Mouse (Mus musculus): ENCODE measurements around the gene Tubg1. TPM values are rescaled to one million over a fixed set of nuclear protein-coding genes. Genes with fewer than 3 reads are reported as not detected.

Tubg1 gene
- total and polyA plus RNA-seq, 2 experiments from 2014 or later: 52.6 to 64.6 TPM

- TF ChIP-seq CTCF (IDR thresholded peaks at IDR 0.05): no peak
- no peak overlapping the region for H3K27ac ChIP-seq (ENCODE audit: low read depth, low read length)
- ATAC-seq (ENCODE audit: low FRiP score): no peak
- 55% methylated on average over 18 of the region's 18 CpGs for WGBS
- no peak overlapping the region for H3K4me2 ChIP-seq (ENCODE audit: low read depth, low read length, poor library complexity, severe bottlenecking)
- H3K9ac ChIP-seq (replicated peaks; ENCODE audit: low read length, poor library complexity, severe bottlenecking): no peak overlapping the region
- H3K36me3 ChIP-seq (ENCODE audit: insufficient read depth, low read length): peaks cover 9% of the 10 kb centered on the region
- H3K27me3 ChIP-seq (ENCODE audit: insufficient read depth, low read length): no peaks in the 10 kb centered on the region
- no peak for DNase-seq (ENCODE audit: low spot score)
- no peak overlapping the region for H3K4me3 ChIP-seq (ENCODE audit: low read depth, low read length)
- no peaks in the 10 kb centered on the region for H3K9me3 ChIP-seq (ENCODE audit: low read length)
- H3K4me1 ChIP-seq (ENCODE audit: insufficient read depth, low read length): no peaks in the 10 kb centered on the region
Measured at GRCm38 (mm10) chr11:101130056-101130756, 10.5 kb downstream of the Tubg1 start.

- WGBS: 91% methylated on average over 2 of the region's 2 CpGs
- Histone ChIP-seq H3K36me3 (ENCODE audit: insufficient read depth, low read length) (peaks cover 5% of the 10 kb centered on the region), H3K27ac (ENCODE audit: low read depth, low read length) (no peak overlapping the region), H3K4me2 (ENCODE audit: low read depth, low read length, poor library complexity, severe bottlenecking) (no peak overlapping the region), H3K4me1 (ENCODE audit: insufficient read depth, low read length) (no peaks in the 10 kb centered on the region), H3K9ac (replicated peaks; ENCODE audit: low read length, poor library complexity, severe bottlenecking) (no peak overlapping the region), H3K27me3 (ENCODE audit: insufficient read depth, low read length) (no peaks in the 10 kb centered on the region), H3K4me3 (ENCODE audit: low read depth, low read length) (no peak overlapping the region), H3K9me3 (ENCODE audit: low read length) (no peaks in the 10 kb centered on the region)
- ATAC-seq (ENCODE audit: low FRiP score) (no peak), DNase-seq (ENCODE audit: low spot score) (no peak)
- TF ChIP-seq CTCF (IDR thresholded peaks at IDR 0.05): no peak
Measured at GRCm38 (mm10) chr11:101131187-101131586, 11.4 kb downstream of the Tubg1 start.

GRCm38 (mm10) chr11:101131701-101132100 is 12.0 kb downstream of the Tubg1 start:
- no peaks in the 10 kb centered on the region; the same call in 1 of the 2 replicates for H3K36me3 ChIP-seq (ENCODE audit: insufficient read depth, low read length)
- H3K9me3 ChIP-seq (ENCODE audit: low read length): no peaks in the 10 kb centered on the region
- WGBS: 87% methylated on average over 6 of the region's 6 CpGs
- TF ChIP-seq CTCF (IDR thresholded peaks at IDR 0.05): peak; percentile 57
- ATAC-seq (ENCODE audit: low FRiP score): no peak
- H3K4me2 ChIP-seq (ENCODE audit: low read depth, low read length, poor library complexity, severe bottlenecking): no peak overlapping the region
- no peak overlapping the region for H3K4me3 ChIP-seq (ENCODE audit: low read depth, low read length)
- DNase-seq (ENCODE audit: low spot score): peak; percentile 62
- no peak overlapping the region for H3K9ac ChIP-seq (replicated peaks; ENCODE audit: low read length, poor library complexity, severe bottlenecking)
- no peak overlapping the region for H3K27ac ChIP-seq (ENCODE audit: low read depth, low read length)
- no peaks in the 10 kb centered on the region for H3K4me1 ChIP-seq (ENCODE audit: insufficient read depth, low read length)
- no peaks in the 10 kb centered on the region for H3K27me3 ChIP-seq (ENCODE audit: insufficient read depth, low read length)

GRCm38 (mm10) chr11:101133037-101133436 is 13.3 kb downstream of the Tubg1 start:
- no peak for TF ChIP-seq CTCF (IDR thresholded peaks at IDR 0.05)

GRCm38 (mm10) chr11:101134217-101134865 is 14.6 kb downstream of the Tubg1 start:
- TF ChIP-seq CTCF (IDR thresholded peaks at IDR 0.05): no peak
- Histone ChIP-seq H3K9me3 (ENCODE audit: low read length) (no peaks in the 10 kb centered on the region), H3K4me2 (ENCODE audit: low read depth, low read length, poor library complexity, severe bottlenecking) (no peak overlapping the region), H3K4me1 (ENCODE audit: insufficient read depth, low read length) (no peaks in the 10 kb centered on the region), H3K9ac (replicated peaks; ENCODE audit: low read length, poor library complexity, severe bottlenecking) (no peak overlapping the region), H3K27me3 (ENCODE audit: insufficient read depth, low read length) (no peaks in the 10 kb centered on the region), H3K27ac (ENCODE audit: low read depth, low read length) (no peak overlapping the region), H3K4me3 (ENCODE audit: low read depth, low read length) (no peak overlapping the region), H3K36me3 (ENCODE audit: insufficient read depth, low read length) (no peaks in the 10 kb centered on the region)
- ATAC-seq (ENCODE audit: low FRiP score) (no peak), DNase-seq (ENCODE audit: low spot score) (no peak)
- 81% methylated on average over 13 of the region's 13 CpGs for WGBS

More at GRCm38 (mm10) chr11:101133037-101133436, 13.3 kb downstream of the Tubg1 start:
- WGBS: 83% methylated on average over 12 of the region's 12 CpGs
- Histone ChIP-seq H3K4me1 (ENCODE audit: insufficient read depth, low read length) (no peaks in the 10 kb centered on the region), H3K27me3 (ENCODE audit: insufficient read depth, low read length) (no peaks in the 10 kb centered on the region), H3K4me2 (ENCODE audit: low read depth, low read length, poor library complexity, severe bottlenecking) (no peak overlapping the region), H3K9ac (replicated peaks; ENCODE audit: low read length, poor library complexity, severe bottlenecking) (no peak overlapping the region), H3K36me3 (ENCODE audit: insufficient read depth, low read length) (no peaks in the 10 kb centered on the region), H3K27ac (ENCODE audit: low read depth, low read length) (no peak overlapping the region), H3K4me3 (ENCODE audit: low read depth, low read length) (no peak overlapping the region), H3K9me3 (ENCODE audit: low read length) (no peaks in the 10 kb centered on the region)
- DNase-seq (ENCODE audit: low spot score): no peak
- no peak for ATAC-seq (ENCODE audit: low FRiP score)

- ATAC-seq (ENCODE audit: low FRiP score): no peak
- 76% methylated on average over 7 of the region's 7 CpGs for WGBS
- Histone ChIP-seq H3K4me2 (ENCODE audit: low read depth, low read length, poor library complexity, severe bottlenecking) (no peak overlapping the region), H3K27ac (ENCODE audit: low read depth, low read length) (no peak overlapping the region), H3K4me3 (ENCODE audit: low read depth, low read length) (no peak overlapping the region), H3K9ac (replicated peaks; ENCODE audit: low read length, poor library complexity, severe bottlenecking) (no peak overlapping the region), H3K36me3 (ENCODE audit: insufficient read depth, low read length) (no peaks in the 10 kb centered on the region), H3K9me3 (ENCODE audit: low read length) (no peaks in the 10 kb centered on the region), H3K4me1 (ENCODE audit: insufficient read depth, low read length) (no peaks in the 10 kb centered on the region), H3K27me3 (ENCODE audit: insufficient read depth, low read length) (no peaks in the 10 kb centered on the region)
- no peak for DNase-seq (ENCODE audit: low spot score)
- TF ChIP-seq CTCF (IDR thresholded peaks at IDR 0.05): no peak
Measured at GRCm38 (mm10) chr11:101137000-101137399, 17.3 kb downstream of the Tubg1 start.

Measured in midbrain, postnatal 0 days (tissue).